Mouse (Mus musculus) heart, adult 2 months (tissue): ENCODE results near the gene Tent5c. TPM values are rescaled to one million over a fixed set of nuclear protein-coding genes. Genes with fewer than 3 reads are reported as not detected.
"Not testable (repeated sequence)": the region's sequence is repeated elsewhere in the genome, so short reads cannot be mapped to it uniquely, and the experiment has no call there.

Source experiments
- DNase-seq, 2 experiments: peaks; one replicate each; pipeline ENCODE4 v3.0.0; 2021
- H3K27ac ChIP-seq: fragments of 200-600 bp; 2 replicates; pipeline ENCODE4 v1.8.1; 2022
- H3K27me3 ChIP-seq: fragments of 200-500 bp; 2 replicates; pipeline ENCODE4 v1.6.1; 2012; ENCODE audit warnings: mild to moderate bottlenecking, low read length, inconsistent platforms, mixed read lengths; ENCODE audit not compliant: control insufficient read depth, insufficient read depth
- H3K36me3 ChIP-seq: fragments of 200-500 bp; 2 replicates; pipeline ENCODE4 v1.6.1; 2012; ENCODE audit warnings: low read length, inconsistent platforms; ENCODE audit not compliant: control insufficient read depth, insufficient read depth
- H3K4me1 ChIP-seq: fragments of 200-500 bp; 2 replicates; pipeline ENCODE4 v1.6.1; 2011; ENCODE audit warnings: low read length; ENCODE audit not compliant: control insufficient read depth, insufficient read depth
- H3K4me3 ChIP-seq: fragments of 200-600 bp; 2 replicates; pipeline ENCODE4 v1.8.1; 2022
- H3K79me2 ChIP-seq: fragments of 200-500 bp; replicated peaks from 2 replicates; pipeline ENCODE4 v1.6.1; 2012; ENCODE audit warnings: mild to moderate bottlenecking, inconsistent platforms, low read length, moderate library complexity, mixed read lengths; ENCODE audit not compliant: control insufficient read depth, insufficient read depth
- H3K9ac ChIP-seq: fragments of 200-500 bp; 2 replicates; pipeline ENCODE4 v1.6.1; 2012; ENCODE audit warnings: low read depth, mild to moderate bottlenecking, control low read depth, inconsistent platforms, low read length, mixed read lengths
- CTCF ChIP-seq: fragments of 200-600 bp; IDR thresholded peaks from 2 replicates; pipeline ENCODE4 v1.8.1; 2022; ENCODE audit warnings: antibody characterized with exemption, mild to moderate bottlenecking, moderate library complexity
- EP300 ChIP-seq: fragments of 200-500 bp; IDR thresholded peaks from 2 replicates; pipeline ENCODE4 v1.6.1; 2011; ENCODE audit warnings: low read depth, low read length, control low read depth; ENCODE audit not compliant: insufficient read depth
- POLR2A ChIP-seq: fragments of 200-500 bp; IDR thresholded peaks from 2 replicates; pipeline ENCODE4 v1.6.1; 2011; ENCODE audit warnings: mild to moderate bottlenecking, low read depth, low read length, control low read depth; ENCODE audit not compliant: insufficient read depth
- WGBS: fragments of 180-500 bp; shearing (Covaris S2); methylation state at CpG from one replicate; pipeline ENCODE4 v1.1.7; 2018; 5-methylcytosine and 5-hydroxymethylcytosine counted together
- intact Hi-C: fragments of 180-260 bp; cut with DNase I; formaldehyde crosslinking; loops from one replicate; pipeline ENCODE4 v1.15.1; 2025
- polyA plus RNA-seq: library from polyadenylated mRNA; depleted of rRNA; stranded (reverse); fragments of >200 nt; gene quantifications from 2 replicates; pipeline ENCODE4 v1.2.3, GENCODE M21; 2012
- total RNA-seq, 2 experiments: library from RNA; stranded (reverse); gene quantifications; 2 replicates each; pipeline ENCODE4 v1.2.3; 2021

The Tent5c gene
- total and polyA plus RNA-seq, 3 experiments: 14.9 to 96.7 (median 20.8) TPM

DNA sequence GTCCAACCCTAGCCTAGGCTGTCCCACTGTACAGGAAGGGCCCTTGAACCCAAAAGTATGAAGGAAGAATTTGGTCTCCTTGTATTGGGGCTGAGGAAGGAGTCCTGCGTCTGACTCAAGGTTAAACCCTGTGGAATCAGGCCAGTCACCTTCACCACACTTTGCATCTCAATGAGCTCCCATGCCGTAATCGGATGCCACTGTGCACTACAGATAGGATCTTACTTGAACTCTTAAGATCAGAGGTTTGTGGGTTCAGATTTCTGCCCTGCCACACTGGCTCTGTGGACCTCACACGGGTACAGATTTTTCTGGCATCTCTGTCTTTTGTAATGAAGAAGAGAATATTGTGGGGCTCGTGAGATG lies 68.5 kb downstream of the Tent5c start:
- no peaks in the 10 kb centered on the region for H3K36me3 ChIP-seq
- H3K79me2 ChIP-seq: no peaks in the 10 kb centered on the region
- H3K4me1 ChIP-seq: no peaks in the 10 kb centered on the region; the same call in 1 of the 2 replicates
- no peak overlapping the region for H3K27ac ChIP-seq
- H3K27me3 ChIP-seq: no peaks in the 10 kb centered on the region
- no peak overlapping the region for H3K4me3 ChIP-seq
- no peak overlapping the region for H3K9ac ChIP-seq
- DNase-seq: no peak
- intact Hi-C loops: no loop called here
- 69% methylated on average over 5 of the region's 5 CpGs for WGBS
- TF ChIP-seq EP300: no peak

DNA sequence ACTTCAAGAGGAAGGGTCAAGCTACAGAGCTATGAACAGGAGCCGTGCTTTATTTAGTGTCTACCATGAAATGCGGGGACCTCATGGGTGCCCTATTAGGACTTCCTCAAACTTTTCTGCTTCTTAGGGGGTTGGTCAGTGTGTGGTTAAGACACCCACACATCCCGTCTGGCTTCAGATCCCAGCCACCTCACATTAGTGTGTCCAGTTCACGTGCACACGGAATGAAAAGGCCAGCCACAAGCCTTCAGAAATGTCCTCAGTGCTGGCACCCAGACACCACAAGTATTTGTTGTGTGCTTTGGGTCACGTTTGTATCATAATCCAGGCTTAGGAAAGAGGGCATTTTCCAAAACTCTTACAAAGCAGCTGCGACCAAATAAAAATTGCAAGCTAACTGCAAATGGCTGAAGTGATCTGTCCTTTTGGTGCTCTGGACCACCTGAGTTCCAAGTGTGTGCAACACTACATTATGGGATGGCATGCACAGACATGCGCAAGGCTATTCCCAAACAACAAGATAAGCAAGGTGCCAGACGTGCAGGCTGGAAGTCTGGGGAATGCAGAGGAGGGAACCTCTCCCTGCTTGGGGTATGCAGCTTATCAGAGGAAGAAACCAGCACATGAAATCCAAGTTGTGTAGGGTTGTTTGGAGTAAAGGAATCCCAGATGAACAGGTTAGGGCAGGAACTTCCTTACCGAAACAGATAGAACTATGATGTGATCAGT lies 69.0 kb downstream of the Tent5c start:
- Histone ChIP-seq H3K27me3 (no peaks in the 10 kb centered on the region), H3K4me3 (no peak overlapping the region), H3K79me2 (no peaks in the 10 kb centered on the region), H3K9ac (no peak overlapping the region), H3K36me3 (no peaks in the 10 kb centered on the region), H3K27ac (no peak overlapping the region), H3K4me1 (no peaks in the 10 kb centered on the region; the same call in 1 of the 2 replicates)
- TF ChIP-seq EP300 (no peak), POLR2A (no peak), CTCF (no peak)
- no peak for DNase-seq
- WGBS: 69% methylated on average over 10 of the region's 10 CpGs
- intact Hi-C loops: no loop called here

GRCm38 (mm10) chr3:100418387-100418786 lies 70.7 kb downstream of the Tent5c start:
- no peak overlapping the region for H3K27ac ChIP-seq
- intact Hi-C loops: no loop called here
- WGBS: 19% methylated on average over 1 of the region's 1 CpGs
- no peak overlapping the region for H3K9ac ChIP-seq
- no peaks in the 10 kb centered on the region; the same call in 1 of the 2 replicates for H3K4me1 ChIP-seq
- TF ChIP-seq EP300 (no peak), CTCF (no peak), POLR2A (no peak)
- H3K36me3 ChIP-seq: no peaks in the 10 kb centered on the region
- no peak overlapping the region for H3K4me3 ChIP-seq
- H3K79me2 ChIP-seq: no peaks in the 10 kb centered on the region
- DNase-seq: no peak
- H3K27me3 ChIP-seq: no peaks in the 10 kb centered on the region

DNA sequence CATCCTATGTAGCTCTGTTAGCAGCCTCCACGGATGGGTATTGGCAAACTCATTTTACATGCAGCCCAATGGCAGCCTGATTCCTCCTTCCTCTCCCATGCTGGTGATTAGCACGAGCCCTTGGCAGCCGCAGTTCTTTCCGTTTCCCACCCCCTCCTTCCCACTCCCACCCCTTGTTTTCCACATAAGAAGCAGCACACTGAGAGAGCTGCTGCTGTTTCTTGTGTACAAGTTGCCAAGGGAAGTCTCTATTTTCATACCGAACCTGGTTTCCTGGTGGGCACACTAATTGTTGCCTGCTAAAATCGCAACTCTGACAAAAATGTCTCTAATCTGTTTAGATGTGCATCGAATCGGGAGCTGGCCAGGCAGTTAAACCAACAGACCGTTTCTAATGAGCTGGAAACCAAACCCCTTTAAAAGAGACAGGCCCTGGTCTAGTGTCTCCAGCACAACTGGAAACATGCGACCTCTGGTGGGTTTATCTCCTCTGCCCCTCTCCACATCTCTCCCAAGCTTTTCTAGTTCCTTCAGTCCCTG lies 71.3 kb downstream of the Tent5c start:
- Histone ChIP-seq H3K9ac (no peak overlapping the region), H3K27ac (no peak overlapping the region), H3K79me2 (no peaks in the 10 kb centered on the region), H3K4me3 (no peak overlapping the region), H3K27me3 (no peaks in the 10 kb centered on the region), H3K4me1 (no peaks in the 10 kb centered on the region; the same call in 1 of the 2 replicates), H3K36me3 (no peaks in the 10 kb centered on the region)
- TF ChIP-seq CTCF (no peak), EP300 (no peak), POLR2A (no peak)
- WGBS: 27% methylated on average over 10 of the region's 10 CpGs
- DNase-seq: no peak
- intact Hi-C loops: no loop called here

- intact Hi-C loops: no loop called here
- H3K79me2 ChIP-seq: no peaks in the 10 kb centered on the region
- WGBS: 58% methylated on average over 5 of the region's 5 CpGs
Observed at GRCm38 (mm10) chr3:100415671-100416070, 73.5 kb downstream of the Tent5c start.

DNA sequence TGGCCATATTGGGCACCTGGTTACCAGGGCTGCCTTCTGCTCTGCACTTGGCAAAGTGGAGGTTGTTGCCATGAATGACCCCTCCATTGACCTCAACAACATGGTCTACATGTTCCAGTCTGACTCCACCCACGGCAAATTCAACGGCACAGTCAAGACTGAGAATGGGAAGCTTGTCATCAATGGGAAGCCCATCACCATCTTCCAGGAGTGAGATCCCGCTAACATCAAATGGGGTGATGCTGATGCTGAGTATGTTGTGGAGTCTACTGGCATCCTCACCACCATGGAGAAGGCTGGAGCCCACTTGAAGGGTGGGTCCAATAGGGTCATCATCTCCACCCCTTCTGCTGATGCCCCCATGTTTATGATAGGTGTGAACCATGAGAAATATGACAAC lies 75.5 kb downstream of the Tent5c start:
- not testable (repeated sequence) for H3K27ac ChIP-seq, H3K9ac ChIP-seq
- WGBS: 92% methylated on average over 3 of the region's 3 CpGs

More at GRCm38 (mm10) chr3:100415671-100416070, 73.5 kb downstream of the Tent5c start:
- Histone ChIP-seq H3K4me1 (no peaks in the 10 kb centered on the region; the same call in 1 of the 2 replicates), H3K9ac (no peak overlapping the region), H3K27ac (no peak overlapping the region), H3K36me3 (no peaks in the 10 kb centered on the region), H3K27me3 (no peaks in the 10 kb centered on the region), H3K4me3 (no peak overlapping the region)
- DNase-seq: no peak
- TF ChIP-seq CTCF: no peak
- no peak for TF ChIP-seq EP300
- no peak for TF ChIP-seq POLR2A

More for the DNA sequence above, 75.5 kb downstream of the Tent5c start:
- H3K27me3 ChIP-seq, H3K79me2 ChIP-seq, H3K4me3 ChIP-seq, DNase-seq, intact Hi-C loops, H3K4me1 ChIP-seq, H3K36me3 ChIP-seq: not testable (repeated sequence)
